In genomic region chr1:186434782-186435181, GRCm38 (mm10) we compare ENCODE assay signal across 16 mouse cellular contexts.
DNase-seq lines count a peak whose midpoint lies in the region; ATAC-seq and TF ChIP-seq lines count a peak whose summit lies in the region.
"Had no signal": no experiment of that assay in that cellular context is flagged by ENCODE, and none has a peak within 500 bp of the region (broad histone marks: within the 10 kb centered on the region; RNA-seq: fewer than 3 reads in every experiment).

No protein-coding gene starts in this region.

- no peak for TF ChIP-seq CTCF in hindbrain, postnatal 0 days (IDR thresholded peaks at IDR 0.05; ENCODE audit: low read depth)
- no peak for TF ChIP-seq CTCF in midbrain, postnatal 0 days (IDR thresholded peaks at IDR 0.05)

- no peak overlapping the region for H3K27ac ChIP-seq in embryonic facial prominence, embryonic 14.5 days (replicated peaks; ENCODE audit: low read depth, low read length)
- H3K27ac ChIP-seq in embryonic facial prominence, embryonic 10.5 days (replicated peaks), result no peak overlapping the region
- 0 out of 2 replicates have a peak overlapping the region, but pooled peaks have one; percentile 50 for H3K27ac ChIP-seq in hindbrain, embryonic 10.5 days
- H3K27ac ChIP-seq in hindbrain, postnatal 0 days, result no peak overlapping the region
- peak overlapping the region; percentile 30; the same call in 1 of the 2 replicates for H3K27ac ChIP-seq in midbrain, embryonic 13.5 days
- H3K27ac ChIP-seq in midbrain, postnatal 0 days (ENCODE audit: low read depth, low read length), result no peak overlapping the region
- peak overlapping the region; percentile 16; the same call in 1 of the 2 replicates for H3K27ac ChIP-seq in hindbrain, embryonic 14.5 days
- H3K27ac ChIP-seq: gastrocnemius, adult 2 months; liver, embryonic 12.5 days; midbrain, embryonic 12.5 days; neural tube, embryonic 15.5 days had no signal

- WGBS in embryonic facial prominence, embryonic 14.5 days, result 63% methylated on average over 9 of the region's 9 CpGs
- WGBS in embryonic facial prominence, embryonic 10.5 days, result 76% methylated on average over 9 of the region's 9 CpGs
- WGBS in hindbrain, embryonic 10.5 days, result 80% methylated on average over 9 of the region's 9 CpGs
- WGBS in hindbrain, postnatal 0 days, result 55% methylated on average over 9 of the region's 9 CpGs
- 76% methylated on average over 9 of the region's 9 CpGs for WGBS in midbrain, embryonic 13.5 days
- WGBS in midbrain, postnatal 0 days, result 60% methylated on average over 9 of the region's 9 CpGs
- WGBS in hindbrain, embryonic 14.5 days, result 51% methylated on average over 9 of the region's 9 CpGs

- H3K4me3 ChIP-seq in embryonic facial prominence, embryonic 14.5 days (ENCODE audit: low read depth, low read length), result no peak overlapping the region
- no peak overlapping the region for H3K4me3 ChIP-seq in embryonic facial prominence, embryonic 10.5 days
- no peak overlapping the region for H3K4me3 ChIP-seq in hindbrain, embryonic 10.5 days
- no peak overlapping the region for H3K4me3 ChIP-seq in hindbrain, postnatal 0 days (ENCODE audit: low read length)
- H3K4me3 ChIP-seq in midbrain, embryonic 13.5 days (replicated peaks), result no peak overlapping the region
- no peak overlapping the region for H3K4me3 ChIP-seq in midbrain, postnatal 0 days (ENCODE audit: low read depth, low read length)
- H3K4me3 ChIP-seq in hindbrain, embryonic 14.5 days (replicated peaks; ENCODE audit: low read length), result no peak overlapping the region
- H3K4me3 ChIP-seq: erythroblast, embryonic 14.5 days; gastrocnemius, adult 2 months; liver, embryonic 12.5 days; midbrain, embryonic 12.5 days; neural tube, embryonic 15.5 days had no signal

- H3K27me3 ChIP-seq in embryonic facial prominence, embryonic 14.5 days (replicated peaks; ENCODE audit: control insufficient read depth, insufficient read depth, low read length), result no peaks in the 10 kb centered on the region
- no peaks in the 10 kb centered on the region for H3K27me3 ChIP-seq in embryonic facial prominence, embryonic 10.5 days (replicated peaks; ENCODE audit: low read depth, poor library complexity, severe bottlenecking)
- H3K27me3 ChIP-seq in hindbrain, embryonic 10.5 days (ENCODE audit: insufficient read depth, poor library complexity, severe bottlenecking), result no peaks in the 10 kb centered on the region
- no peaks in the 10 kb centered on the region for H3K27me3 ChIP-seq in hindbrain, postnatal 0 days (ENCODE audit: insufficient read depth, low read length)
- H3K27me3 ChIP-seq in midbrain, embryonic 13.5 days, result no peaks in the 10 kb centered on the region
- H3K27me3 ChIP-seq in midbrain, postnatal 0 days (ENCODE audit: insufficient read depth, low read length), result no peaks in the 10 kb centered on the region
- H3K27me3 ChIP-seq in hindbrain, embryonic 14.5 days (ENCODE audit: control insufficient read depth, insufficient read depth, low read length), result no peaks in the 10 kb centered on the region
- H3K27me3 ChIP-seq: liver, embryonic 12.5 days; midbrain, embryonic 12.5 days; neural tube, embryonic 15.5 days had no signal

- H3K9ac ChIP-seq in embryonic facial prominence, embryonic 14.5 days (ENCODE audit: low read depth, low read length), result no peak overlapping the region
- H3K9ac ChIP-seq in hindbrain, postnatal 0 days (replicated peaks; ENCODE audit: low read length), result no peak overlapping the region
- H3K9ac ChIP-seq in midbrain, embryonic 13.5 days (replicated peaks), result no peak overlapping the region
- H3K9ac ChIP-seq in midbrain, postnatal 0 days (replicated peaks; ENCODE audit: low read length, poor library complexity, severe bottlenecking), result no peak overlapping the region
- no peak overlapping the region for H3K9ac ChIP-seq in hindbrain, embryonic 14.5 days
- H3K9ac ChIP-seq: liver, embryonic 12.5 days; midbrain, embryonic 12.5 days; neural tube, embryonic 15.5 days had no signal

- H3K4me2 ChIP-seq in embryonic facial prominence, embryonic 14.5 days (ENCODE audit: low read depth, low read length), result no peak overlapping the region
- no peak overlapping the region for H3K4me2 ChIP-seq in hindbrain, postnatal 0 days (ENCODE audit: low read depth, low read length)
- H3K4me2 ChIP-seq in midbrain, embryonic 13.5 days (replicated peaks), result no peak overlapping the region
- H3K4me2 ChIP-seq in midbrain, postnatal 0 days (ENCODE audit: low read depth, low read length, poor library complexity, severe bottlenecking), result no peak overlapping the region
- H3K4me2 ChIP-seq in hindbrain, embryonic 14.5 days (replicated peaks), result no peak overlapping the region
- H3K4me2 ChIP-seq: liver, embryonic 12.5 days; midbrain, embryonic 12.5 days; neural tube, embryonic 15.5 days had no signal

- H3K36me3 ChIP-seq in embryonic facial prominence, embryonic 14.5 days (ENCODE audit: control insufficient read depth, insufficient read depth, low read length), result no peaks in the 10 kb centered on the region
- no peaks in the 10 kb centered on the region for H3K36me3 ChIP-seq in embryonic facial prominence, embryonic 10.5 days (replicated peaks)
- no peaks in the 10 kb centered on the region for H3K36me3 ChIP-seq in hindbrain, embryonic 10.5 days
- H3K36me3 ChIP-seq in hindbrain, postnatal 0 days (ENCODE audit: insufficient read depth, low read length), result no peaks in the 10 kb centered on the region
- no peaks in the 10 kb centered on the region for H3K36me3 ChIP-seq in midbrain, embryonic 13.5 days
- H3K36me3 ChIP-seq in midbrain, postnatal 0 days (ENCODE audit: insufficient read depth, low read length), result no peaks in the 10 kb centered on the region
- H3K36me3 ChIP-seq in hindbrain, embryonic 14.5 days (replicated peaks; ENCODE audit: control insufficient read depth, insufficient read depth), result no peaks in the 10 kb centered on the region
- H3K36me3 ChIP-seq: liver, embryonic 12.5 days; midbrain, embryonic 12.5 days; neural tube, embryonic 15.5 days had no signal

- peak; percentile 23; the same call in 1 of the 2 replicates for ATAC-seq in embryonic facial prominence, embryonic 14.5 days (ENCODE audit: low read depth)
- ATAC-seq in hindbrain, postnatal 0 days, result no peak
- peak; percentile 53; the same call in 1 of the 2 replicates for ATAC-seq in midbrain, embryonic 13.5 days
- ATAC-seq in midbrain, postnatal 0 days (ENCODE audit: low FRiP score), result no peak
- 0 out of 2 replicates have a peak, but pooled peaks have one; percentile 51 for ATAC-seq in hindbrain, embryonic 14.5 days (ENCODE audit: low FRiP score)
- ATAC-seq: liver, embryonic 12.5 days had no signal

- no peaks in the 10 kb centered on the region for H3K9me3 ChIP-seq in embryonic facial prominence, embryonic 14.5 days (ENCODE audit: control insufficient read depth, low read length)
- H3K9me3 ChIP-seq in embryonic facial prominence, embryonic 10.5 days, result no peaks in the 10 kb centered on the region
- no peaks in the 10 kb centered on the region for H3K9me3 ChIP-seq in hindbrain, embryonic 10.5 days
- no peaks in the 10 kb centered on the region for H3K9me3 ChIP-seq in hindbrain, postnatal 0 days (ENCODE audit: low read length)
- no peaks in the 10 kb centered on the region for H3K9me3 ChIP-seq in midbrain, embryonic 13.5 days
- no peaks in the 10 kb centered on the region for H3K9me3 ChIP-seq in midbrain, postnatal 0 days (ENCODE audit: low read length)
- no peaks in the 10 kb centered on the region for H3K9me3 ChIP-seq in hindbrain, embryonic 14.5 days (ENCODE audit: control insufficient read depth, low read length)
- H3K9me3 ChIP-seq: liver, embryonic 12.5 days; midbrain, embryonic 12.5 days; neural tube, embryonic 15.5 days had no signal

- H3K4me1 ChIP-seq in embryonic facial prominence, embryonic 14.5 days (ENCODE audit: control insufficient read depth, insufficient read depth, low read length), result peaks cover 8% of the 10 kb centered on the region
- peaks cover 23% of the 10 kb centered on the region for H3K4me1 ChIP-seq in embryonic facial prominence, embryonic 10.5 days
- peaks cover 26% of the 10 kb centered on the region for H3K4me1 ChIP-seq in hindbrain, embryonic 10.5 days (replicated peaks)
- 0 out of 2 replicates have a peak, but pooled peaks cover 7% of the 10 kb centered on the region for H3K4me1 ChIP-seq in hindbrain, postnatal 0 days (ENCODE audit: insufficient read depth, low read length)
- H3K4me1 ChIP-seq in midbrain, embryonic 13.5 days (replicated peaks), result peaks cover 9% of the 10 kb centered on the region
- H3K4me1 ChIP-seq in midbrain, postnatal 0 days (ENCODE audit: insufficient read depth, low read length), result no peaks in the 10 kb centered on the region; the same call in 1 of the 2 replicates
- peaks cover 9% of the 10 kb centered on the region; the same call in 1 of the 2 replicates for H3K4me1 ChIP-seq in hindbrain, embryonic 14.5 days (replicated peaks; ENCODE audit: control insufficient read depth, insufficient read depth, low read length)
- H3K4me1 ChIP-seq: liver, embryonic 12.5 days had no signal

- DNase-seq in embryonic facial prominence, embryonic 14.5 days (ENCODE audit: low spot score), result no peak
- no peak for DNase-seq in embryonic facial prominence, embryonic 10.5 days (ENCODE audit: low spot score)
- no peak for DNase-seq in hindbrain, embryonic 10.5 days (ENCODE audit: low spot score)
- DNase-seq in hindbrain, postnatal 0 days (ENCODE audit: low spot score), result no peak
- no peak for DNase-seq in midbrain, postnatal 0 days (ENCODE audit: low spot score)
- DNase-seq in hindbrain, embryonic 14.5 days (ENCODE audit: low spot score), result no peak
- no peak for DNase-seq in cerebellum, adult 11 months
- DNase-seq: cerebellum, postnatal 36 days; gastrocnemius, adult 2 months; right cerebral cortex, postnatal 14 days; thymus, adult 2 months had no signal

Comparison
In these comparisons a context has a peak if more than half of its experiments do, and no peak if none do; other contexts are left out.
1. ATAC-seq: peak in embryonic facial prominence, embryonic 14.5 days (single experiment), midbrain, embryonic 13.5 days (single experiment) and hindbrain, embryonic 14.5 days (single experiment); none in hindbrain, postnatal 0 days (single experiment) and midbrain, postnatal 0 days (single experiment).
2. H3K27ac ChIP-seq: peak in hindbrain, embryonic 10.5 days (single experiment), midbrain, embryonic 13.5 days (single experiment) and hindbrain, embryonic 14.5 days (single experiment); none in embryonic facial prominence, embryonic 14.5 days (single experiment), embryonic facial prominence, embryonic 10.5 days (single experiment), hindbrain, postnatal 0 days (single experiment) and midbrain, postnatal 0 days (single experiment).